8 mouse cellular contexts compared by ENCODE assay signal in the genomic region with DNA sequence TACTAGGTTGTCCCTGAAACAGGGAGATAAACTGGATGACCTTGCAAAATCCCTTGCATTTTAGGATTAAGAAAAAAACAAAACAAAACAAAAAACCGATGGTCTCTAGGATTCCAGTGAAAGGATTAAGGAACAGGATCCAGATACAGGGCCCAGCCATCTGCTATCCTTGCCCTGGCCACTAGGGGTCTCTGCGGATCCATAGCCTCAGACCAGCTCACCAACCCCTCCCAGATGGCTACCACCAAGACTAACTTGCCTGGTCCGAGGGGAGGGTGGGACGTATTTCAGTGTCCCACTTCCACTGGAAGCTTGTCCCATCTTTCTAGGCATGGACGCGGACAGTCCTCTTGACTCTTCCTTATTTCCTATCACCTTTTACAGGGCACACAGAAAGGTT.
DNase-seq lines count a peak whose midpoint lies in the region; ATAC-seq lines count a peak whose summit lies in the region.

No protein-coding gene starts in this region.

- peak; percentile 32 for DNase-seq in CD4-positive helper T cell, adult 2 months (ENCODE audit: low read depth, low spot score)
- peak; percentile 4 for DNase-seq in c-Kit-negative CD71-positive TER-119-positive erythroid progenitor cells, embryonic 14.5 days (ENCODE audit: low read depth, low spot score)
- peak; percentile 90 for DNase-seq in forebrain, embryonic 11.5 days (ENCODE audit: low spot score)
- peak; percentile 86 for DNase-seq in kidney, postnatal 10 days
- no peak for DNase-seq in liver, embryonic 13.5 days
- DNase-seq in testis, postnatal 10 days (ENCODE audit: low spot score) = peak; percentile 89

- H3K36me3 ChIP-seq in forebrain, embryonic 11.5 days (ENCODE audit: control insufficient read depth, insufficient read depth, low read length) = no peaks in the 10 kb centered on the region
- no peaks in the 10 kb centered on the region for H3K36me3 ChIP-seq in heart, embryonic 15.5 days
- H3K36me3 ChIP-seq in liver, embryonic 13.5 days = no peaks in the 10 kb centered on the region
- H3K36me3 ChIP-seq in neural tube, embryonic 13.5 days = peaks cover 10% of the 10 kb centered on the region; the same call in 1 of the 2 replicates

- H3K27ac ChIP-seq in forebrain, embryonic 11.5 days (ENCODE audit: low read depth, low read length) = no peak overlapping the region
- peak overlapping the region; percentile 21; the same call in 1 of the 2 replicates for H3K27ac ChIP-seq in heart, embryonic 15.5 days
- H3K27ac ChIP-seq in liver, embryonic 13.5 days = no peak overlapping the region
- H3K27ac ChIP-seq in neural tube, embryonic 13.5 days (replicated peaks) = peak overlapping the region; percentile 54

- WGBS in forebrain, embryonic 11.5 days = 5% methylated on average over 6 of the region's 6 CpGs
- WGBS in heart, embryonic 15.5 days = 0% methylated on average over 6 of the region's 6 CpGs
- WGBS in liver, embryonic 13.5 days (ENCODE audit: insufficient replicate concordance) = 3% methylated on average over 6 of the region's 6 CpGs
- 7% methylated on average over 6 of the region's 6 CpGs for WGBS in neural tube, embryonic 13.5 days

- peak; percentile 83 for ATAC-seq in forebrain, embryonic 11.5 days (replicated peaks; ENCODE audit: low FRiP score)
- ATAC-seq in heart, embryonic 15.5 days (replicated peaks; ENCODE audit: insufficient number of reproducible peaks, insufficient read depth, low FRiP score, low read depth) = no peak
- ATAC-seq in liver, embryonic 13.5 days (ENCODE audit: low read depth) = peak; percentile 47; the same call in 1 of the 2 replicates
- ATAC-seq in neural tube, embryonic 13.5 days (ENCODE audit: low read depth) = peak; percentile 68

- H3K4me3 ChIP-seq in forebrain, embryonic 11.5 days (ENCODE audit: low read depth, low read length) = no peak overlapping the region
- H3K4me3 ChIP-seq in heart, embryonic 15.5 days = no peak overlapping the region
- H3K4me3 ChIP-seq in liver, embryonic 13.5 days (replicated peaks) = no peak overlapping the region
- no peak overlapping the region for H3K4me3 ChIP-seq in neural tube, embryonic 13.5 days

- no peaks in the 10 kb centered on the region for H3K9me3 ChIP-seq in forebrain, embryonic 11.5 days (ENCODE audit: control insufficient read depth, low read length)
- no peaks in the 10 kb centered on the region for H3K9me3 ChIP-seq in heart, embryonic 15.5 days (replicated peaks)
- H3K9me3 ChIP-seq in liver, embryonic 13.5 days (replicated peaks) = no peaks in the 10 kb centered on the region
- H3K9me3 ChIP-seq in neural tube, embryonic 13.5 days = no peaks in the 10 kb centered on the region

- H3K9ac ChIP-seq in forebrain, embryonic 11.5 days (ENCODE audit: low read length) = no peak overlapping the region
- 0 out of 2 replicates have a peak overlapping the region, but pooled peaks have one; percentile 11 for H3K9ac ChIP-seq in heart, embryonic 15.5 days
- H3K9ac ChIP-seq in liver, embryonic 13.5 days = no peak overlapping the region
- no peak overlapping the region for H3K9ac ChIP-seq in neural tube, embryonic 13.5 days

- no peaks in the 10 kb centered on the region for H3K27me3 ChIP-seq in forebrain, embryonic 11.5 days (ENCODE audit: control insufficient read depth, insufficient read depth, low read length)
- no peaks in the 10 kb centered on the region for H3K27me3 ChIP-seq in heart, embryonic 15.5 days
- H3K27me3 ChIP-seq in liver, embryonic 13.5 days = no peaks in the 10 kb centered on the region
- no peaks in the 10 kb centered on the region for H3K27me3 ChIP-seq in neural tube, embryonic 13.5 days

- peaks cover 5% of the 10 kb centered on the region for H3K4me1 ChIP-seq in forebrain, embryonic 11.5 days (replicated peaks; ENCODE audit: control insufficient read depth, insufficient read depth, low read length)
- peaks cover 4% of the 10 kb centered on the region; the same call in 1 of the 2 replicates for H3K4me1 ChIP-seq in heart, embryonic 15.5 days (replicated peaks)
- no peaks in the 10 kb centered on the region for H3K4me1 ChIP-seq in liver, embryonic 13.5 days (replicated peaks)
- peaks cover 16% of the 10 kb centered on the region for H3K4me1 ChIP-seq in neural tube, embryonic 13.5 days (replicated peaks)

- H3K4me2 ChIP-seq in forebrain, embryonic 11.5 days (ENCODE audit: low read depth, low read length, severe bottlenecking) = no peak overlapping the region
- peak overlapping the region; percentile 41 for H3K4me2 ChIP-seq in heart, embryonic 15.5 days
- H3K4me2 ChIP-seq in liver, embryonic 13.5 days = no peak overlapping the region
- peak overlapping the region; percentile 9; the same call in 1 of the 2 replicates for H3K4me2 ChIP-seq in neural tube, embryonic 13.5 days

Comparison
In these comparisons a context has a peak if more than half of its experiments do, and no peak if none do; other contexts are left out.
1. H3K27ac ChIP-seq: peak in heart, embryonic 15.5 days (single experiment) and neural tube, embryonic 13.5 days (single experiment); none in forebrain, embryonic 11.5 days (single experiment) and liver, embryonic 13.5 days (single experiment).
2. H3K4me2 ChIP-seq: peak in heart, embryonic 15.5 days (single experiment) and neural tube, embryonic 13.5 days (single experiment); none in forebrain, embryonic 11.5 days (single experiment) and liver, embryonic 13.5 days (single experiment).